Mouse (Mus musculus) layer of hippocampus, postnatal 14 days (tissue): ENCODE measurements around the gene Agmat. TPM values are rescaled to one million over a fixed set of nuclear protein-coding genes. Genes with fewer than 3 reads are reported as not detected.
A peak's percentile ranks its signal among the peaks of the same experiment; 100 is the strongest.

ENCODE experiments used
- DNase-seq, 2 experiments: peaks; one replicate each; pipeline ENCODE4 v3.0.0; 2021 to 2022; ENCODE audit warnings: low spot score in 2 of 2, mixed read lengths in 1 of 2
- total RNA-seq, 2 experiments: library from RNA; stranded (reverse); gene quantifications; 2 replicates each; pipeline ENCODE4 v1.2.3; 2021

Gene Agmat
- total RNA-seq, 2 experiments from 2014 or later = not detected

- peak; percentile 88 to 95 for DNase-seq
Observed at GRCm38 (mm10) chr4:141734446-141735205, 11.8 kb upstream of the Agmat start.

GRCm38 (mm10) chr4:141735206-141735560 is 11.3 kb upstream of the Agmat start:
- no peak for DNase-seq

GRCm38 (mm10) chr4:141736856-141737255 is 9.6 kb upstream of the Agmat start:
- no peak for DNase-seq

GRCm38 (mm10) chr4:141738015-141738414 is 8.5 kb upstream of the Agmat start:
- DNase-seq = no peak

GRCm38 (mm10) chr4:141741856-141742255 is 4.6 kb upstream of the Agmat start:
- no peak for DNase-seq

- DNase-seq = no peak
Observed at GRCm38 (mm10) chr4:141742381-141742780, 4.1 kb upstream of the Agmat start.

GRCm38 (mm10) chr4:141749557-141749956 is 3.1 kb downstream of the Agmat start:
- no peak for DNase-seq

- no peak for DNase-seq
Observed at GRCm38 (mm10) chr4:141750826-141751225, 4.4 kb downstream of the Agmat start.

- DNase-seq = no peak
Observed at GRCm38 (mm10) chr4:141751419-141752075, 5.1 kb downstream of the Agmat start.

GRCm38 (mm10) chr4:141752076-141752421 is 5.6 kb downstream of the Agmat start:
- no peak for DNase-seq

- DNase-seq = no peak
Observed at GRCm38 (mm10) chr4:141755375-141755930, 9.0 kb downstream of the Agmat start.

- no peak for DNase-seq
Observed at GRCm38 (mm10) chr4:141757124-141757523, 10.7 kb downstream of the Agmat start.

GRCm38 (mm10) chr4:141758874-141759542 is 12.5 kb downstream of the Agmat start:
- DNase-seq = no peak

GRCm38 (mm10) chr4:141760942-141761341 is 14.5 kb downstream of the Agmat start:
- no peak for DNase-seq

- DNase-seq = no peak
Observed at GRCm38 (mm10) chr4:141762102-141762598, 15.7 kb downstream of the Agmat start.

GRCm38 (mm10) chr4:141763476-141763875 is 17.0 kb downstream of the Agmat start:
- DNase-seq = no peak

- no peak for DNase-seq
Observed at GRCm38 (mm10) chr4:141765008-141765407, 18.5 kb downstream of the Agmat start.

- DNase-seq = peak in 1 of 2 experiments; percentile 29
Observed at GRCm38 (mm10) chr4:141766316-141766667, 19.8 kb downstream of the Agmat start.

GRCm38 (mm10) chr4:141766668-141767352 is 20.3 kb downstream of the Agmat start:
- peak; percentile 46 to 49 for DNase-seq

- peak; percentile 29 to 42 for DNase-seq
Observed at GRCm38 (mm10) chr4:141767353-141768036, 21.0 kb downstream of the Agmat start.
